Mouse (Mus musculus) layer of hippocampus, postnatal 10 days (tissue): ENCODE results near the gene Myo9a. TPM values are rescaled to one million over a fixed set of nuclear protein-coding genes. Genes with fewer than 3 reads are reported as not detected.
"Not testable (repeated sequence)": the region's sequence is repeated elsewhere in the genome, so short reads cannot be mapped to it uniquely, and the experiment has no call there.

Source experiments
- DNase-seq, 2 experiments: peaks; one replicate each; pipeline ENCODE4 v3.0.0; 2021; ENCODE audit warnings: low spot score in 2 of 2
- total RNA-seq, 2 experiments: library from RNA; stranded (reverse); gene quantifications; 2 replicates each; pipeline ENCODE4 v1.2.3; 2021

Myo9a gene
- total RNA-seq, 2 experiments from 2014 or later, result 69.7 to 78.4 TPM

GRCm38 (mm10) chr9:59948226-59948625, 197.5 kb downstream of the Myo9a start:
- DNase-seq, result no peak

GRCm38 (mm10) chr9:59948691-59949250, 198.1 kb downstream of the Myo9a start:
- DNase-seq, result no peak

GRCm38 (mm10) chr9:59949511-59949910, 198.8 kb downstream of the Myo9a start:
- DNase-seq, result no peak

GRCm38 (mm10) chr9:59949981-59950380, 199.3 kb downstream of the Myo9a start:
- DNase-seq, result no peak

GRCm38 (mm10) chr9:59951001-59951750, 200.5 kb downstream of the Myo9a start:
- no peak for DNase-seq

- no peak for DNase-seq
Measured at GRCm38 (mm10) chr9:59951943-59952342, 201.2 kb downstream of the Myo9a start.

- DNase-seq, result no peak
Measured at GRCm38 (mm10) chr9:59952515-59953070, 201.9 kb downstream of the Myo9a start.

- no peak for DNase-seq
Measured at GRCm38 (mm10) chr9:59953556-59953955, 202.9 kb downstream of the Myo9a start.

- DNase-seq, result no peak
Measured at GRCm38 (mm10) chr9:59955199-59955598, 204.5 kb downstream of the Myo9a start.

- no peak for DNase-seq
Measured at GRCm38 (mm10) chr9:59955692-59956091, 205.0 kb downstream of the Myo9a start.

GRCm38 (mm10) chr9:59956496-59956895, 205.8 kb downstream of the Myo9a start:
- DNase-seq, result no peak

- DNase-seq, result not testable (repeated sequence)
Measured at GRCm38 (mm10) chr9:59958115-59958514, 207.4 kb downstream of the Myo9a start.

- DNase-seq, result peak; percentile 76 to 80
Measured at GRCm38 (mm10) chr9:59959276-59959675, 208.6 kb downstream of the Myo9a start.

GRCm38 (mm10) chr9:59960559-59960958, 209.9 kb downstream of the Myo9a start, which contains the start of gene Nr2e3:
Gene Nr2e3, minus strand, starts transcription at chr9:59960659.
- DNase-seq, result no peak

- DNase-seq, result no peak
Measured at GRCm38 (mm10) chr9:59961201-59961955, 210.7 kb downstream of the Myo9a start.

GRCm38 (mm10) chr9:59964367-59964766, 213.7 kb downstream of the Myo9a start:
- no peak for DNase-seq

- no peak for DNase-seq
Measured at GRCm38 (mm10) chr9:59965046-59965445, 214.3 kb downstream of the Myo9a start.

- peak; percentile 69 to 75 for DNase-seq
Measured at GRCm38 (mm10) chr9:59969383-59969782, 218.7 kb downstream of the Myo9a start.

- no peak for DNase-seq
Measured at GRCm38 (mm10) chr9:59971263-59971662, 220.6 kb downstream of the Myo9a start.
